Mouse (Mus musculus): ENCODE results near the gene Gucd1. TPM values are rescaled to one million over a fixed set of nuclear protein-coding genes. Genes with fewer than 3 reads are reported as not detected.

The Gucd1 gene
- polyA plus RNA-seq (2015; fragmentation: Nextera tagmentation; extraction: Ambion mirVana), result 20.8 and 23.3 TPM in 2 replicates

DNA sequence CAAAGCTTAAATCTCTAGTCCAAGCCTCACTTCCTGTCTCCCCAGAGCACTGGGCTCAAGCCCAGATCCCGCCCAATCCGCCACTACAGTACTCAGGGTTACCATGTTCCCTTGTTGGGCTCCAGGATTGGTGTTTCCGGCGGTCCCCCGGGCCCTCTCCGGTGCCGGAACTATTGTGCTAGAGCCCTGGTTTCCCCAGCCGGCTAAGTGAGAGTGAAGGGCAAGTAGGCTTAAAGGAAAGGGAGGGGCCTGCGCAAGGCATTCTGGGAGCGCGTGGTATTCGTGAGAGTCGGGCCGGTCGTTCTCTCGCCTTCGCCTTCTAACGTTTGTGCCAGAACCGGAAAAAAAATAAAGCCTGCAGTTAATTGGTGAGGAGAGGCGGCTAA is at the start of gene Gucd1:
Gene Gucd1, minus strand, starts transcription at position 215 of the 386 bp plus-strand sequence.

GRCm38 (mm10) chr10:75561071-75561654 is 43.4 kb upstream of the Gucd1 start, which contains the start of gene Ggt1:
Gene Ggt1, plus strand, starts transcription at chr10:75561604.

DNA sequence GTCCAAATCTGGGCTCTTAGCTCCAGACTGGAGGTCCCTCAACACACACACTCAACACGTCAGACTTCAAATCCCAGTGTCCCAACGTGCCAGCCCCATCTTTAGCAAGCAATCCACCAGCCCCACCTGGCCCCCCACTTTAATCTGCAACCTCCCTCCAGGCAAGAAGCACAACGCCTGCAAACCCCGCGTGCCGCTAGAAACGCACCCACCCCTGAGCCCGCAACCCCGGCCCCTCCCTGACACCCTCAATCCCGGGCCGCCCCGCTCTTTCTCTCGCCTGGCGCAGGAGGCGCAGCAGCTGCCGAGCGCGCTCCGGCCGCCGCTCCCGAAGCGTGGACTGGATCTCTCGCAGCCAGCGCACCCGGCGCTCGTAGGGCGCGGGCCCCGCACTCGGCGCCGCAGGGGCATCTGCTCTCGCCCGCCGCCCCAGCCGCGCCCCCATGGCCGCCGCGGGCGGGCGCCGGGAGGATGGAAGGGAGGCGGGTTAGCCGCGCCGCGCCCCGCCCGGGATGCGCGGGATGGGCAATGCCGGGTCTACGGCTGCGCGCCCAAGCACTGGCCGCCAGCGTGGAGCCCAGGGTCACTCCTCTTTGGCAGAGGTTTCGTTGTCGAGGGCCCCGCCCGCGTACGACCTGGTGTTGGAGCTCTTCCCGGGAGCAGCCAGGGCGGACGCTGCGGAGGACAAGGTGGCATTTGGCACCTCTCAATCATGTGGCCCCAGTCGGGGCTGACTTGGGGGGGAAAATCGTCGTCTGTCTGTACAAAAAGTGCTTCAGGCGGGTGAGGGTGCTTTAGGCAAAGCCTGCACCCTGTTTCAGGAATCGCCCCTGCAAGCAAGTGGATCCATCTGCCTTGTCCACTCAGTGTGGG is 42.1 kb upstream of the Gucd1 start, which contains the start of gene Lrrc75b:
Gene Lrrc75b, minus strand, starts transcription at position 655 of the 873 bp plus-strand sequence.

DNA sequence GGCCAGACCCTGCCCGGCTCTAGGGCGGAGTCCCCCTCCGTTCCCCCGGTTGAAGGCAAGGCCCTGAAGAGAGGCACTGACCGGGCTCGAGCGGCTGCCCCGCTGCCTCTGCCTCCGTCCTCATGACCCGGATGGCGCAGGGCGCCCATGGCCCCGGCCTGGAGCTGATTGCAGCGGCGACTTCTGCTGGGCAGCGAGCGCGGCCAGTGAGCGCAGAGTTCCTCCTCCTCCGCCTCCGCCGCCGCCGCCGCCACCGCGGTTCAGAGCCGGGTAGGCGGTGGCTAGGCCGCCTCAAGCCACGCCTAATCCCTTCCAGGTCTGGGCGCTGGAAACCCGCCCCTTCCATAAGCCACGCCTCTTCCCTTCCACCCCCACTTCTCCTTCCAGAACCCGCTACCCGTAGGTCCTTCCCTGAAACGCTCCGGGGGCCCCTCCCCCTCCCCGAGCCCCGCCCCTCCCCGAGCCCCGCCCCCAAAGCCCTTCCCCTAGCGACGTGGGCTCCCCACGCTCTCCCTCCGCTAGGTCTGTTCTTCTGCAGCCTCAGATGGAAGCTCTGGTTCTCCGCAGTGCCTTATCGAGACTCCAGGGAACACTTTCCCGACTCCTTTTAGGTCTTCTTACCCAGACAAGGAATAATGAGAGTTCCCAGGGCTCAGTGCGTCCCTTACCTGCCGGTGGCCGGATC is 557 bp downstream of the Gucd1 start, which contains the start of gene Snrpd3:
Gene Snrpd3, plus strand, starts transcription at position 479 of the 685 bp plus-strand sequence.

DNA sequence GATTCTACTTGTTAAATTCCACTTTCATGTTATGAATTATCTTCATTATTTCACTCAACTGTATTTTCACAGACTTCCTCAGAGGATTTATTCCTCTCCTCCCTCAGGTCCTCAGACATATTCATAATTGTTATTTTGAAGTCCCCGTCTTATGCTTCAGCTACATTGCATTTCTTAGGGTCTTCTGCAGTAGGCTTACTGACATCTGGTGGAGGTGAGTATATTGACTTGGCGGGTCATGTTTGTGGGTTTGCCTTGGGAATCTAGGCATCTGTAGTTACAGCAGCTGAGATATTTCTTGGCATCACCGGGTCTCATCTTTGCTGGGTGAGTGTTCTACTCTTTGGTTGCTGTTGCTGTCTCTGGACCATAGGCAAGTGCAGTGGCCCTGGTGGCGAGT is 116.8 kb downstream of the Gucd1 start, which contains the start of gene Upb1:
Gene Upb1, plus strand, starts transcription at position 158 of the 400 bp plus-strand sequence.

GRCm38 (mm10) chr10:75316872-75316907 is 201.1 kb downstream of the Gucd1 start, which contains the start of gene Adora2a:
Gene Adora2a, plus strand, starts transcription at chr10:75316877.

Other genes starting within 250 kb of the Gucd1 start
- gene Adora2a, start 201.1 kb downstream of the Gucd1 start, polyA plus RNA-seq (2015; fragmentation: Nextera tagmentation; extraction: Ambion mirVana), result 2.2 TPM in 2 replicates
- 0.18 and 0.22 TPM in 2 replicates for gene Upb1, start 116.9 kb downstream of the Gucd1 start, polyA plus RNA-seq (2015; fragmentation: Nextera tagmentation; extraction: Ambion mirVana)
- gene Snrpd3, start 421 bp downstream of the Gucd1 start, polyA plus RNA-seq (2015; fragmentation: Nextera tagmentation; extraction: Ambion mirVana), result 59.6 and 80.7 TPM in 2 replicates
- gene Lrrc75b, start 42.4 kb upstream of the Gucd1 start, polyA plus RNA-seq (2015; fragmentation: Nextera tagmentation; extraction: Ambion mirVana), result 0.46 TPM in 2 replicates
- gene Ggt1, start 43.6 kb upstream of the Gucd1 start, polyA plus RNA-seq (2015; fragmentation: Nextera tagmentation; extraction: Ambion mirVana), result not detected in 2 replicates
- gene Ggt5, start 71.4 kb upstream of the Gucd1 start, polyA plus RNA-seq (2015; fragmentation: Nextera tagmentation; extraction: Ambion mirVana), result 7.3 and 9.4 TPM in 2 replicates
- 4.9 and 5.1 TPM in 2 replicates for gene Susd2, start 126.0 kb upstream of the Gucd1 start, polyA plus RNA-seq (2015; fragmentation: Nextera tagmentation; extraction: Ambion mirVana)
- 15.4 and 17.0 TPM in 2 replicates for gene Cabin1, start 246.4 kb upstream of the Gucd1 start, polyA plus RNA-seq (2015; fragmentation: Nextera tagmentation; extraction: Ambion mirVana)